Mouse (Mus musculus) urinary bladder, postnatal 14 days (tissue): ENCODE data around the gene Plxnb1.
"Not testable (repeated sequence)": the region's sequence is repeated elsewhere in the genome, so short reads cannot be mapped to it uniquely, and the experiment has no call there.

Experiments used
- DNase-seq: peaks from one replicate; pipeline ENCODE4 v3.0.0; 2021; ENCODE audit warnings: low spot score

Gene Plxnb1

DNA sequence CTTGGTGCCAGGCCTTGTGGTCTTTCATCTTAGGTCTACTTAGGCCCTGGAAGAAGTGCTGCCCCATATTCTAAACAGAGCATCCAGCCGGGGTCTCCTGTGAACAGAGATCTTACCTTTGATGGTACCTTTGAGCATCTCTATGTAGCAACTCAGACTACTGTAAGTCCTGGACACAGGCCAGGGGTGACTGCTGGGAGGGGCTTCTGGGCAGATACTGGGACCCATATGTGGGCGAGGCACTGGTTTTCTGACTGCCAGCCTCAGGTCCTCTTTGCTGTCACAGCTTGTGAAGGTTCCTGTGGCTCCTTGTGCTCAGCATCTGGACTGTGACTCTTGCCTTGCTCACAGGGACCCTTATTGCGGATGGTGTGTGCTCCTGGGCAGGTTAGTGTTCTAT is 7.4 kb downstream of the Plxnb1 start:
- no peak for DNase-seq

DNA sequence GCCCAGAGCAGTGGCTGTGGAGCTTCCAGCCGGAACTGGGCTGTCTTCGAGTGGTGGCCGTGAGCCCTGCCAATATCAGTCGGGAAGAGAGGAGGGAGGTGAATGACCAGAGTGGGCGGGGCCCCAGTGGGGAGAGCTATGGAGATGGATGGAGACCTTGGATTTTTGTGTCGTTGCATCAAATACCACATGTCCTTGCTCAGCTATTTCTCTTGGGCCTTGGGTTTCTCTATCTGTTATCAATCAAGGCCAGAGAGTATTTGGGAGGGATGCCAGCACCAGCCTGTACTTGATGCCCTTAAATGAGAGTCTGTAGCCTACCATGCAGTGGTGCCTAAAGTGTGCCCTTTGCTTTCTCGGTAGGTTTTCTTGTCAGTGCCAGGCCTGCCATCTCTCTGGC is 8.1 kb downstream of the Plxnb1 start:
- no peak for DNase-seq

DNA sequence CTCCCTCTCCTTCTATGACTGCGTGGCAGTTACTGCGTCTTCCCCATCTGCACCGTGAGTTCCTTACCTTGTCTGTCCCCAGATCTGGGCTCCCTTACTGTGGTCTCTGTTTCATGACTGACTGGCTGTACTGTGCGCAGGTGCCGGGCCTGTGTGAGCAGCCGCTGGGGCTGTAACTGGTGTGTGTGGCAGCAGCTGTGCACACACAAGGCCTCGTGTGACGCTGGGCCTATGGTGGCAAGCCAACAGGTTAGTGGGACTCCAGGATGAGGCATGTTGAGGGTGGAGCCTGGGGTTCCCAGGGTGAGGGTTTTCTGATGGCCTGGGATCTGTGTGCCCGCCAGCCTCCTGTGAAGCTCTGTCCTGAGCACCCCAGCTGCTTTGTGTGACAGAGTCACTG is 8.9 kb downstream of the Plxnb1 start:
- no peak for DNase-seq

DNA sequence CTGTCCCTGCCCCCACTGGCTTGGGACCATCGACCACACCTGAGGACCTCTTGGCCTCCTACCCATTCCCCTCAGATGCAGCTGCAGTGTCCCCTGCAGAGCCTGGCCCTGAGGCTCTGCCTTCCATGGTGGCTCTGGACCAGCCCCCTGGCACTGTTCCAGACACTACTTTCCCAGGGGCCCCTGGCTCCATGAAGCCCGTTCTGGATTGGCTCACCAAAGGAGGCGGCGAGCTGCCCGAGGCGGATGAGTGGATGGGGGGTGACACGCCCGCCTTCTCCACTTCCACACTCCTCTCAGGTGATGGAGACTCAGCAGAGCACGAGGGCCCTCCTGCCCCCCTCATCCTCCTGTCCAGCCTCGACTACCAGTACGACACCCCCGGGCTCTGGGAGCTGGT is 9.8 kb downstream of the Plxnb1 start:
- no peak for DNase-seq

DNA sequence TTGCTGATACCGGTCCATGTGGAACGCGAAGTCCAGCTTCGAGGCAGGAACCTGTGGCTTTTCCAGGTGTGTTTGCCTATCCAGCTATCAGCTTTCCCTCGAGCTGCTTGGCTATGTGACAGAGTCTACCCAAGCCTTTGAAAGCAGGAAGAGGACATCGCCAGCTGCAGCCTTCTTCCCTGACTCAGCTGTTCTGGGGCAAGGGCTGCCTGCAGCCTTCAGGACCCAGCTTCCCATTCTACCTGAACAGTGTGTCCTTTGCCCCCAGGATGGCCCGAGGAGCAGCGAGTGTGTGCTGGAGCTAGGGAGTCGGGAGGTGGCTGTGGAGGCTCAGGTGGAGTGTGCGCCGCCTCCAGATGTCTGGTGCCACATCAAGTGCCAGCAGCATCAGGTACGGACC is 10.5 kb downstream of the Plxnb1 start:
- DNase-seq = no peak

DNA sequence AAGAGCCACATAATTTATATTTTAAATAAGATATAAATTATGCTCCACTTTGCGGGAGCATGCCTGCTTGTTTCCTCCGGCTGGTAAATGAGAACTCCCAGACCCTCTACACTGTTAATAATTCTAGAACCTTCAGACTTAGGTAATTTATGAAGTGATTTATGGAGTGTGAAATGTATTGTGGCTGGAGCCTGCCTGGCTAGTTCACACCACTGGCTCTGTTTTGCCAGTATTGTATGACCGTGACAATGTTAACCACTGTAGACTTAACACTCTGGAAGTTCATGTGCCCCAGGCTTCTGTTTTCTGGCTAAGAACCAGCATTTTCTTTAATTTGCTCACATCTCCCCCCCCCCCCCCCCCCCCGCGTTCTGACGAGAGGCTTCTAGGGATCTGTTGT is 12.2 kb downstream of the Plxnb1 start:
- DNase-seq = no peak

DNA sequence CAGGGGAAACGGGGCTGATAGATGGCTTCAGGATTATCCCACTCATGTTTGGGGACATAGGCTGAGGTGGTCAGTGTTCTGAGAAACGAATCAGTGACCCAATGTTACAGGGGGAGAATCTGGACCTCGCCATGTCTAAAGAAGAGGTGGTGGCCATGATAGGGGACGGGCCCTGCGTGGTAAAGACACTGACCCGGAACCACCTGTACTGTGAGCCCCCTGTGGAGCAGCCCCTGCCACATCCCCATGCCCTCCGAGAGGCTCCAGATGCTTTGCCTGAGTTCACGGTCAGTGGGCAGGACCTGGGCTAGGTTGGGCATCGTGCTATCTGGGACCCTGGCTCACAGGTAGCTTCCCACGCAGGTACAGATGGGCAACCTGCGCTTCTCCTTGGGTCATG is 15.1 kb downstream of the Plxnb1 start:
- DNase-seq = no peak

DNA sequence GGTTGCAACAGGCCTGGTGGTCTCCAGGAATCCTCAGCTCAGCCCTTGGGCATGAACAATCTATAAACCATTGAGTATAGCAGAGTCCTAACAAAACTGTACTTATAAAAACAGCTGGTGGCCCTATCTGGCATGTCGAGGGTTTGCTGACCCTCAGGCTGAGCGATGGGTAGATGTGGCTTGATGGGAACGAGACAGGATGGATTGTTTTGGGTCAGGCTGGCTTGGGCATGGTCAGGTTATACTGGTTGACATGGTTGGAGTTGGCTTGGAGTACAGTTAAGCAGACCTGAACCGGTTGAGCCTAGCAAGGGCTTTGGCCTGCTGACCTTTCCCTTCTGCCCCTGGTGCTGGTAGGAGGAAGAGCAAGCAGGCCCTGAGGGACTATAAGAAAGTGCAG is 15.9 kb downstream of the Plxnb1 start:
- DNase-seq = no peak

DNA sequence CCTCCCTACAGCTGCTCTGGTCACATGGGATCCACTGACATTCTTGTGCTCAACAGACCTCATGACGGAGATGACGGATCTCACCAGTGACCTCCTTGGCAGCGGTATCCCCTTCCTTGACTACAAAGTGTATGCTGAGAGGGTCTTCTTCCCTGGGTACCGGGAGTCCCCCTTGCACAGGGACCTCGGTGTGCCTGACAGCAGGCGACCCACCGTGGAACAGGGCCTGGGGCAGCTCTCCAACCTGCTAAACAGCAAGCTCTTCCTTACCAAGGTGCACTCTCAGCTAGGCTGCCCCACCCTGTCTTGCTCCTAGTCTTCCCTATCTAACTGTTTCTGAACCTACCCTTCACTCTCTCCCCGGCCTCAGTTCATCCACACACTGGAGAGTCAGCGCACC is 16.4 kb downstream of the Plxnb1 start:
- DNase-seq = no peak

DNA sequence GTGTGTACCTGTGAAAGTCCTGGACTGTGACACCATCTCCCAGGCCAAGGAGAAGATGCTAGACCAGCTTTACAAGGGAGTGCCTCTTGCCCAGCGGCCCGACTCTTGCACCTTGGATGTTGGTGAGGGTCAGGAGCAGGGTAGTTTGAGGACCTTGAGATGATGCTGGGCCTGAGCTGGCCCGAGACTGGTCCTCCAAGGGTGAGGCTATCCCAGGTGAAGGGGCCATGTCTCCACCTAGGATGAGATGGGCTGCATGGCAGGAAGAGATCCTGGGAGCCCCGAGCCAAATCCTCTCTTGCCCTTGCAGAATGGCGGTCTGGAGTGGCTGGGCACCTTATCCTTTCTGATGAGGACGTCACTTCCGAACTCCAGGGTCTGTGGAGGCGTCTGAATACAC is 18.1 kb downstream of the Plxnb1 start:
- no peak for DNase-seq

DNA sequence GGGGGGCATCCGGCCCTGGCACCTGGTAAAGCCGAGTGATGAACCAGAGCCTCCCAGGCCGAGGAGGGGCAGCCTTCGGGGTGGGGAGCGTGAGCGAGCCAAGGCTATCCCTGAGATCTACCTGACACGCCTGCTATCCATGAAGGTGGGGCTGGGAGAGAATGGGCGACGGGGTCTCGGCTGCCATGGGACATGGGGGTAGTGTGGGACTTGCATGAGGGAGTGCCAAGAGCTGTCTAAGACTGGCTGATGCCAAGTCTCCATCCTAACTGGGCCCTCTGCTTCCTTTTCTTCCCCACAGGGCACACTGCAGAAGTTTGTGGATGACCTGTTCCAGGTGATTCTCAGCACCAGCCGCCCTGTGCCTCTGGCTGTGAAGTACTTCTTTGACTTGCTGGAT is 19.1 kb downstream of the Plxnb1 start:
- DNase-seq = no peak

DNA sequence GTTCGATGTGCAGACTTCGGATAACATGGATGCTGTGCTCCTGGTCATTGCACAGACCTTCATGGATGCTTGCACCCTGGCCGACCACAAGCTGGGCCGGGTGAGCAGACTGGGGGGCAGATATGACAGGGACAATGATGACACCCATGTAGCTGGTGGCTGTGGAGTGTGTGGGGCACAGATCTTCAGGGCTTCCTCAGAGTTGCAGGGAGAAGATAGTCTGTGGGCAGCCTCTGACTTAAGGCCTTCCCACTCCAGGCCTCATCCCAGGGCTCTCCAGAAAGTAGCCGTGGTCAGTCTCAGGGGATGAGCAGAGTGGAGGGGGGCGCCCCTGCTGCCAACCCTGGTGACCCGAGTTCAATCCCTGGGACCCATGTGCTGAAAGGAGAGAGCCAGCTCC is 19.7 kb downstream of the Plxnb1 start:
- peak; percentile 2 for DNase-seq

DNA sequence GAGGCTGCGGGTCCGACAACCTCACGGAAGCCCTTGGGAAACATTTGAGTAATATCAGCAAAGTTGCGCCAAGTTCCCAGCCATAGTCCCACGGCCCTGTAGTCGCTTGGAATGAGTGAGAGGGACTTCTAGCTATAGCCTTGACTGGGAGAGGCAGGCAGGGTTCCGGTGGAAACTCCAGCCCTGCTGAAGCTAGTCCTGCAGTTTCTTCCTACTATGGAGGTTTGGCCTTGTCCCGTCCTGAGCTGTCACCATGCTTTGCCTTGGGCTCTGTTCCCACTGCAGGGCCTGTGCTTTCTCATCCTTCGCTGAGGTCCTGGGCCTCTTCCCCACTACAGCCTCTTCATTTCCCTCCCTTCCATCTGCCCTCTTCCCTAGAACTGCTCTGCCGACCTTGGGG is 21.0 kb downstream of the Plxnb1 start:
- no peak for DNase-seq

DNA sequence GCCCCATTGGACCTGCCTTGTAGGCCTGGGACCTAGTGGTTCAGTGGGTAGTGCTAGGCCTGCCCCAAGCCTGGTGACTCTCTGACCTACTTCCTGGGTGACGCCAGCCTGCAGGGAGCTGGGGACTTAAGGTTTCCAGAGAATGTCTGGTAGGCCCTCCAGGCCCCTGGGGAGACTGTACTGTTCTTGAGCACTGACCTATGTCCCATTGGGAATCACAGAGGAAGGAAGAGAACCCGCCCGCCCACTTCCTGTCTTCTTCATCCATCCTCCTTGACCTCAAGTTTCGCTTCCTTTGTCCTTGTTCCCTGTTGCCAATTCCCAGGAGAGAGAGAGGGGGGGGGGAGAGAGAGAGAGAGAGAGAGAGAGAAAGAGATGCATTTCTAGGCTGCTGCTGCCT is 22.9 kb downstream of the Plxnb1 start:
- peak; percentile 6 for DNase-seq

DNA sequence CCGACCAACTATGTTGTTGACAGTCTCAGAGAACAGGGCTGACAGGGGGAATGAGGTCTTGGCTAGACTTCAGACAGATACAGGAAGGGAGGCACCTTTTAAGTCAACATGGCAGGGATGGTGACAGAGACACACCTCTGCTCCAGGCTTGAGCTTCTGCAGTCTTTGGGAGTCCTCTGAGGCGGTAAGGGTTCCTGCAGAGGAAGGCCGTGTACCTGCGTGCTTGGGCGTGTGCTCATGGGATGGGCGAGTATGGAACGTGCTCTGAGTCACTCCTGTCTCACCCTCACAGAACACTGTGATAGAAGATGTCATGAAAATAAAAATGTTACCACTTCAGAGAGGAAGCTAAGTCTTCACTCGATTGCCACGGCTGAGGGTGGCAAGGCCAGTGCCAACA is 24.4 kb downstream of the Plxnb1 start:
- peak; percentile 43 for DNase-seq

DNA sequence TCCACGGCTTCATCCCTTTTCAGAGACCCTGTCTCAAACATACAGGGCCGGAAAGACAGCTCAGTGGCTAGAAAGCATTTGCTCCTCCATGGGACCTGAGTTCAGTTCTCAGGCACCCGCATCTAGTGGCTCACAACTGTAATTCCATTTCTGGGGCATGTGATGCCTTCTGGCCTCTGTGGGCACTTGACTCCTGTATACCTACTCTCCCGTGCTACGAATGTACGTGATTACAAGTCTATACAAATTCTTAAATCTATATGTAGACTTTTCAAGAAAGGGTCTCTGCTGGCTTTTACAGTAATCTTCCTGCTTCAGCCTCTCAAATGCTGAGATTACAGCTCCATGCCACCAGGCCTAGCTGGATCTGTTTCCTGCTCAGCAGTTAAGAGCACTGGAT is 25.8 kb downstream of the Plxnb1 start:
- DNase-seq = no peak

DNA sequence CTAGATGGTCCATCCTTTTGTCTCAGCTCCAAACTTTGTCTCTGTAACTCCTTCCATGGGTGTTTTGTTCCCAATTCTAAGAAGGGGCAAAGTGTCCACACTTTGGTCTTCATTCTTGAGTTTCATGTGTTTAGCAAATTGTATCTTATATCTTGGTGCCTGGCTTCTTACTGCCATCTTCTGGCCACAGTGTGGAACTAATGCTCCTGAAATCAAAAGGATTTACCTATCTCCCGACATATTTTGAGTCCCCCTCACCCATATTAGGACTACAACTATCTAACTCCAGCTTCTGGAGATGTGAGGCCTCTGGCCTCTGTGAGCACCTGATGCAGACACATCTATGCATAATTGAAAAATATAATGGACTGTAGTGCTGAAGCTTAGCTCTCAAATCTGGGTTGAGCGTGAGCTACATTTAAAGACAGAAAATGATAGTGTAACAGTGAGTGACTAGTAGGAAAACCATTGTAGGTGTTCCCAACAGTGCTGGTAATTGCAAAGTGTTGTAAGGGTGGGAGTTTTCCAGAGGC is 27.4 kb downstream of the Plxnb1 start:
- DNase-seq = peak; percentile 32

DNA sequence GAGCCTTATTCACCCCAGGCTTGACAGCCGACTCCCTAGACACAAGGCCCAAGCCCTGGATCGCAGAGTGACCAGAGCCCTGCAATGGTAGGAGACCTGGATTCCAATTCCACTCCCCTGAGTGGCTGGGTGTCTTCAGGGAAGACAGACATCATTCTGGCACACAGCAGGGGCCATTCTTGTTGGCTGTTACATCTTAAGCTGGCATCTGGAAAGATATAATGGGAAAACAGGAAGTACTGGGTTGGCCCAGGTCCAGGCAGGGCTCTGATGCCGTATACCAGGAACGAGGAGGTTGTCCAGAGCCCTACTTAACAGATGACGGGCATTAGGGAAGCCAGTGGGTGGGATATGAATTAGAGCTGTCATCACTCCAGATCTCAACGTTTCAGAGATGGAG is 28.1 kb downstream of the Plxnb1 start:
- DNase-seq = peak; percentile 23

DNA sequence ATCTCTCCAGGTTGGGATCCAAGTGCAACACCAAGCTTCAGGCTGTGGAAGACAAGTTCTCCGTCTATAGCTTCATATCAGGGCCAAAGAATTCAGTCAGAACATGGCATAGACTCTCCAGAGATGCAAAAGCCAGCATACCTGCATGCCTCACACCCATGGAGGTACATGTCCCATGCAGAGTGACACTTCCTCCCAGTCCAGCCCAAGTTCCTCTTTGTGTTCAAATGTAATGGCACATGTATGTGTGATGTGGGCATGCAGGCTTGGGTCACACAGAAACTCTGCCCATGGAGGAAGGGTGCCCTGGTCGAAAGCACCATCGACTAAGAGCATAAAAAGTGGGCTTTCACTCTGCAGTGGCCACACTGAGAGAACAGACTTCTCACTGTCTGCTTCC is 29.0 kb downstream of the Plxnb1 start:
- DNase-seq = no peak

DNA sequence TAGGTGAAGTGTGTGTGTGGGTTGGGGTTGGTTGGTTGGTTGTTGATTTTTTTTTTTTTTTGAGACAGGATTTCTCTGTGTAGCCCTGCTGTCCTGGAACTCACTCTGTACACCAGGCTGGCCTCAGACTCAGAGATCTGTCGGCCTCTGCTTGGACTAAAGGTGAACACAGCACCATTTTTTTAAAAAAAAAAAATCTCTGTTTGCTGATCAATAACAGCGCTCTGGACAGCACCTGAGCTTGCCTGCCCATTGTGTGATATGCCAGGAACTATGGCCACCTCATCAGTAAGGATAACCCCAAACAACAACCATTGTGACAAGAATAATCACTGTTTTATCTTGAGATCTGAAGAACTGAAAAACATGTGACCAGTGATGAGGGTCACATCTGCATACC is 29.9 kb downstream of the Plxnb1 start:
- DNase-seq = no peak

DNA sequence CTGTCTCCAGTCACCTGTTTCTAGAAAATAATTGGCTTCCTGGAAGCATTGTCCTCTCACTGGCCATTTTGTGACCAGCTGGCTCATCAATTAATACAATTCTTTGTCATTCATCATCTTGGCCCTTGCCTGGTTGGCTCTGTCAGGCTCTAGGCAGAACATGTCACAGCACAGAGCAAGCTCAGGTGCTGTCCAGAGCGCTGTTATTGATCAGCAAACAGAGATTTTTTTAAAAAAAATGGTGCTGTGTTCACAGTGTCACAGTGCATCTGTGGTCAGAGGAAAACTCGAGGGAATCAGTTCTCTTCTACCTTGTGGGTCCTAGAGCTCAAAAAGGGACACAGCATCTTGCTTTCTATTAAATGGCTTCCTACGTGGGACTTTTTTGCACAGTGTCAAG is 30.3 kb downstream of the Plxnb1 start:
- no peak for DNase-seq

DNA sequence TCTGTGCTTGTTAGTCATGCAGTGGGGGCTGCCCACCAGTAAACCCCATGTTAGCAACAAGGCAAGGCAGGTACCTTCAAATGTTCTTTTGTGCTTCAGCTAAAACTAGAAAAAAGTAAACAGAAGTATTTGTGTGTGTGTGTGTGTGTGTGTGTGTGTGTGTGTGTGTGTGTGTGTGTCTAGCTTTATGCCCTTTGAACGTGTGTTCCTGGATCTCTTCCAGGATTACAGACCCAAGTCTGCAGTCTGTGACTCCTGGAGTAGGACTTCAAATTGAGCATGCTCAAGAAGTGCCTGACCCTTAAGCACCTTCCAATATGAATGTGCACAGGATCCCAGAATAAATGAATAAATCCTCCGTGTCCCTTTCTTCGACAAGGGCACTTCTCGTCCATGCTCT is 31.9 kb downstream of the Plxnb1 start:
- DNase-seq = no peak

DNA sequence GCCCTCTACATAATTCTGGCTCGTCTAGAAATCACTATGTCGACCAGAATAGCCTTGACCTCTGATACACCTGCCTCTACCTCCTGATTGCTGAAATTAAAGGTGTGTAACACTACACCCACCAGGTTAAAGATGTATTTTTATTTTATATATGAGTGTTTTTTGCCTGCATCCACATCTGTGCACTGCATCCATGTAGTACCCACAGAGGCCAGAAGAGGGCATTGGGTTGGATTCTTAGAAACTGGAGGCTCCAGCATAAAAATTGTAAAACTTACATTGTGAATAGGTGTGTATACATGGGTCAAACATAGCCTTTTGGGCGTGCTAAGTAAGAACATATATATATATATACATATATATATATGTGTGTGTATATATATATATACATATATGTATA is 33.0 kb downstream of the Plxnb1 start:
- DNase-seq = peak; percentile 51

DNA sequence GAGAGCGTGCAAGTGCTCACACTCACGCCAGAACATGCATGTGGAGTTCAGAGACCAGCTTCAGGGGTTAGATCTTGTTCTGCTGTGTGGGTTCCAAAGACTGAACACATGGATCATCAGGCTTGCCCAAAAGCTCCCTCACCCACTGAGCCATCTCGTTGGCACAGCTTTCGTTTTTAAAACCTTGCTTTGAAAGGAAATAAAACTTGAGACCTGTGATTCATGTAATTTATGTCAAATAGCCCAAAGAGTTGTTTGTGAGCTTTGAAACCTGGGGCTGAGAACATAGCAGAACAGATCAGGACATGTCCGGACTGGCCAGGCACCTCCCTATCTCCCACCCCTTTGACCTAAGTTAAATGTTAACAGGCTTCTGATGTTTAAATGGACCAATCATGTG is 34.9 kb downstream of the Plxnb1 start:
- DNase-seq = no peak

DNA sequence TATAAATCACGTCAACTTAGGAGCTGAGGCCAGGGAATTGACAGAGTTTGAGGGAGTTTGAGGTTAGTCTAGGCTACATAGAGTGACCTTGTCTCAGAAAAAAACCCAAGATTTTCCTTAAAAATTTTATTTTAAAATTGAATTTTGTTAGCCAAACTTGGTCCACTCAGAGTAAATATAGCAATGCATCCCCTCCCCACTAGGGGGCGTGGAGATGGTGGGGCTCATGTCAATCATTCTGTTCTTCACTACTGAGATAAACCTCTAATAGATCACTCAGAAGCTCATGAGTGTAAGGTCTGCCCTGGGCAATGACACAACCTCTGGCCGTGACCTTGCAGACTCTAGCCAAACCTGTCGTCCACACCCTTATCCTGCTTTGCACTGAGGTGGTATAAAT is 45.2 kb downstream of the Plxnb1 start:
- DNase-seq = not testable (repeated sequence)
